Mouse (Mus musculus): Measurements from ENCODE around the gene Gas2l3. TPM values are rescaled to one million over a fixed set of nuclear protein-coding genes. Genes with fewer than 3 reads are reported as not detected.

The Gas2l3 gene
- total RNA-seq, 1 experiment from 2014 or later, result 24.8 TPM

Other genes starting within 250 kb of the Gas2l3 start
- not detected in 2 replicates for gene Ano4, start 99.2 kb downstream of the Gas2l3 start, total RNA-seq (2017)
- gene Nr1h4, start 89.6 kb upstream of the Gas2l3 start, total RNA-seq (2017), result not detected in 2 replicates
- 0.44 TPM in 1 of 2 replicates, not detected in the other for gene Slc17a8, start 177.3 kb upstream of the Gas2l3 start, total RNA-seq (2017)
- 36.1 and 37.8 TPM in 2 replicates for gene Scyl2, start 242.3 kb upstream of the Gas2l3 start, total RNA-seq (2017)